Mouse (Mus musculus): ENCODE data around the gene Nkx2-4.

DNA sequence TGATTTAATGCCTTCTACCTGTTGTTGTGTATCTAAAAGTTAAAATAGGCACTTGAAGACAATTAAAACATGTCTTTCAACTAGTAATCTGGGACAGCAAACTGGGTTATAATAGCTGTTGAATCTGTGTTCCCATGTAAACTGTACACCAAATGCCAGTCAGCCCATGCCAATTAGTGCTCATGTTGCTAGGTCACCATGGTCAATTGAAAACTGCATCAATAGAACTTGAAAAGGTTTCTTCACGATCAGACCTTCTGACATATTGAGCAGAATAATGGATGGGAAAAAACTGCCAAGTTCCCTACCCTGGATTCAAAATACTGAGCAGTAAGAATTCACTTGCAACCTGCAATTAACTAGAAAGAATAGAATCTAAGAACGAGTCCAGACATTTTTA, 11.3 kb downstream of the Nkx2-4 start:
- TF ChIP-seq CTCF (IDR thresholded peaks at IDR 0.05; ENCODE audit: extremely low read depth, insufficient read depth, low read length) = no peak
- no peak for TF ChIP-seq POLR2A (IDR thresholded peaks at IDR 0.05; ENCODE audit: extremely low read depth, insufficient read depth, low read length)

Data from cortical plate, adult 2 months (tissue).